Mouse (Mus musculus) forebrain, postnatal 0 days (tissue): ENCODE measurements at regions not wholly inside any gene's neighbourhood (a gene's known extent, or its start where the extent isn't known, plus 50 kb on each side); places are given as distances from the start of the nearest gene placed in this dataset.

Experiments used
- ATAC-seq: fragments of 200-750 bp; cut with Nextera tagmentation; 2 replicates; pipeline ENCODE4 v1.8.0; 2017; ENCODE audit warnings: mild to moderate bottlenecking, moderate library complexity
- DNase-seq: peaks from one replicate; pipeline ENCODE4 v3.0.0-alpha.2; 2015
- H3K27ac ChIP-seq: fragments of 300-500 bp; sonication (generic); 2 replicates; pipeline ENCODE4 v1.5.1; 2014; ENCODE audit warnings: low read depth, mild to moderate bottlenecking, antibody characterized with exemption, low read length, moderate library complexity, mixed read lengths
- H3K27me3 ChIP-seq: fragments of 300-500 bp; sonication (generic); 2 replicates; pipeline ENCODE4 v1.6.1; 2014; ENCODE audit warnings: mild to moderate bottlenecking, low read length, mixed read lengths; ENCODE audit not compliant: insufficient read depth
- H3K36me3 ChIP-seq: fragments of 300-500 bp; sonication (generic); 2 replicates; pipeline ENCODE4 v1.6.1; 2014; ENCODE audit warnings: mild to moderate bottlenecking, moderate library complexity; ENCODE audit not compliant: insufficient read depth
- H3K4me1 ChIP-seq: fragments of 300-500 bp; sonication (generic); 2 replicates; pipeline ENCODE4 v1.6.1; 2014; ENCODE audit warnings: antibody characterized with exemption; ENCODE audit not compliant: insufficient read depth
- H3K4me2 ChIP-seq: fragments of 300-500 bp; sonication (generic); 2 replicates; pipeline ENCODE4 v1.6.1; 2014; ENCODE audit warnings: low read depth, mild to moderate bottlenecking, moderate library complexity
- H3K4me3 ChIP-seq: fragments of 300-500 bp; sonication (generic); 2 replicates; pipeline ENCODE4 v1.5.1; 2014; ENCODE audit warnings: low read depth, low read length, mixed read lengths
- H3K9ac ChIP-seq: fragments of 300-500 bp; sonication (generic); 2 replicates; pipeline ENCODE4 v1.6.1; 2014; ENCODE audit warnings: mild to moderate bottlenecking
- H3K9me3 ChIP-seq: fragments of 300-500 bp; sonication (generic); 2 replicates; pipeline ENCODE4 v1.6.1; 2016; ENCODE audit warnings: low read length
- CTCF ChIP-seq: sonication (generic); IDR thresholded peaks from 2 replicates; pipeline ENCODE4 v1.5.1; 2016; ENCODE audit warnings: antibody characterized with exemption, control low read depth, low read depth
- WGBS: fragments of 180-500 bp; shearing (Covaris S2); extraction: QIAGEN DNeasy Blood & Tissue Kit; methylation state at CpG from one replicate; pipeline ENCODE4 v1.1.7; 2014; 5-methylcytosine and 5-hydroxymethylcytosine counted together

GRCm38 (mm10) chr7:95323084-95323483, 848.0 kb upstream of the Tenm4 start:
- no peak for TF ChIP-seq CTCF
- no peaks in the 10 kb centered on the region for H3K36me3 ChIP-seq
- H3K4me3 ChIP-seq, result no peak overlapping the region
- H3K27ac ChIP-seq, result no peak overlapping the region
- no peak for DNase-seq
- WGBS, result 20% methylated on average over 3 of the region's 3 CpGs
- ATAC-seq, result no peak
- H3K9me3 ChIP-seq, result no peaks in the 10 kb centered on the region
- H3K4me1 ChIP-seq, result no peaks in the 10 kb centered on the region
- no peaks in the 10 kb centered on the region for H3K27me3 ChIP-seq
- no peak overlapping the region for H3K9ac ChIP-seq
- no peak overlapping the region for H3K4me2 ChIP-seq

- ATAC-seq (no peak), DNase-seq (no peak)
- H3K4me3 ChIP-seq, result no peak overlapping the region
- H3K27me3 ChIP-seq, result no peaks in the 10 kb centered on the region
- no peaks in the 10 kb centered on the region for H3K36me3 ChIP-seq
- no peak overlapping the region for H3K4me2 ChIP-seq
- 73% methylated on average over 3 of the region's 3 CpGs for WGBS
- no peak overlapping the region for H3K27ac ChIP-seq
- H3K4me1 ChIP-seq, result no peaks in the 10 kb centered on the region
- H3K9ac ChIP-seq, result no peak overlapping the region
- no peaks in the 10 kb centered on the region for H3K9me3 ChIP-seq
- no peak for TF ChIP-seq CTCF
Measured at GRCm38 (mm10) chr7:95324939-95325338, 846.1 kb upstream of the Tenm4 start.

- no peaks in the 10 kb centered on the region for H3K36me3 ChIP-seq
- no peak overlapping the region for H3K4me3 ChIP-seq
- no peak overlapping the region for H3K4me2 ChIP-seq
- H3K27ac ChIP-seq, result no peak overlapping the region
- 16% methylated on average over 4 of the region's 4 CpGs for WGBS
- peak; percentile 48; the same call in 1 of the 2 replicates for ATAC-seq
- H3K27me3 ChIP-seq, result no peaks in the 10 kb centered on the region
- no peak overlapping the region for H3K9ac ChIP-seq
- peak; percentile 47 for DNase-seq
- TF ChIP-seq CTCF, result peak; percentile 67
- no peaks in the 10 kb centered on the region for H3K4me1 ChIP-seq
- no peaks in the 10 kb centered on the region for H3K9me3 ChIP-seq
Measured at GRCm38 (mm10) chr7:95332037-95332436, 839.0 kb upstream of the Tenm4 start.

GRCm38 (mm10) chr7:95350185-95350803, 820.8 kb upstream of the Tenm4 start:
- H3K36me3 ChIP-seq, result no peaks in the 10 kb centered on the region
- 0 out of 2 replicates have a peak, but pooled peaks have one; percentile 1 for TF ChIP-seq CTCF
- 0 out of 2 replicates have a peak, but pooled peaks cover 3% of the 10 kb centered on the region for H3K4me1 ChIP-seq
- ATAC-seq, result no peak
- no peak overlapping the region for H3K4me3 ChIP-seq
- no peaks in the 10 kb centered on the region for H3K27me3 ChIP-seq
- H3K9ac ChIP-seq, result no peak overlapping the region; the same call in 1 of the 2 replicates
- no peaks in the 10 kb centered on the region for H3K9me3 ChIP-seq
- H3K27ac ChIP-seq, result no peak overlapping the region
- 47% methylated on average over 7 of the region's 7 CpGs for WGBS
- H3K4me2 ChIP-seq, result no peak overlapping the region
- no peak for DNase-seq

GRCm38 (mm10) chr7:95350804-95351199, 820.2 kb upstream of the Tenm4 start:
- Histone ChIP-seq H3K9me3 (no peaks in the 10 kb centered on the region), H3K9ac (no peak overlapping the region), H3K4me3 (no peak overlapping the region), H3K4me1 (0 out of 2 replicates have a peak, but pooled peaks cover 3% of the 10 kb centered on the region), H3K36me3 (no peaks in the 10 kb centered on the region), H3K27me3 (no peaks in the 10 kb centered on the region), H3K27ac (no peak overlapping the region), H3K4me2 (no peak overlapping the region)
- ATAC-seq (no peak), DNase-seq (no peak)
- TF ChIP-seq CTCF, result no peak

- no peak overlapping the region for H3K27ac ChIP-seq
- no peak overlapping the region for H3K4me2 ChIP-seq
- DNase-seq (no peak), ATAC-seq (no peak)
- H3K9me3 ChIP-seq, result no peaks in the 10 kb centered on the region
- no peaks in the 10 kb centered on the region for H3K27me3 ChIP-seq
- H3K4me1 ChIP-seq, result 0 out of 2 replicates have a peak, but pooled peaks cover 3% of the 10 kb centered on the region
- TF ChIP-seq CTCF, result no peak
- no peak overlapping the region for H3K4me3 ChIP-seq
- 87% methylated on average over 2 of the region's 2 CpGs for WGBS
- no peak overlapping the region for H3K9ac ChIP-seq
- H3K36me3 ChIP-seq, result no peaks in the 10 kb centered on the region
Measured at GRCm38 (mm10) chr7:95351337-95351736, 819.7 kb upstream of the Tenm4 start.

- H3K27me3 ChIP-seq, result no peaks in the 10 kb centered on the region
- no peak for TF ChIP-seq CTCF
- H3K9me3 ChIP-seq, result no peaks in the 10 kb centered on the region
- no peaks in the 10 kb centered on the region for H3K36me3 ChIP-seq
- 63% methylated on average over 3 of the region's 3 CpGs for WGBS
- H3K4me2 ChIP-seq, result no peak overlapping the region
- 0 out of 2 replicates have a peak, but pooled peaks cover 3% of the 10 kb centered on the region for H3K4me1 ChIP-seq
- peak; percentile 80 for ATAC-seq
- DNase-seq, result peak; percentile 42
- no peak overlapping the region for H3K4me3 ChIP-seq
- H3K27ac ChIP-seq, result no peak overlapping the region
- no peak overlapping the region for H3K9ac ChIP-seq
Measured at GRCm38 (mm10) chr7:95352133-95352532, 818.9 kb upstream of the Tenm4 start.
